Mouse (Mus musculus) liver, embryonic 13.5 days (tissue): ENCODE results near the gene Hps3. TPM values are rescaled to one million over a fixed set of nuclear protein-coding genes. Genes with fewer than 3 reads are reported as not detected.
A peak's percentile ranks its signal among the peaks of the same experiment; 100 is the strongest.
"Not testable (repeated sequence)": the region's sequence is repeated elsewhere in the genome, so short reads cannot be mapped to it uniquely, and the experiment has no call there.

Experiments used
- ATAC-seq: fragments of 200-750 bp; cut with Nextera tagmentation; 2 replicates; pipeline ENCODE4 v1.8.0; 2017; ENCODE audit warnings: low read depth, mild to moderate bottlenecking, moderate number of reproducible peaks, moderate library complexity
- DNase-seq: peaks from one replicate; pipeline ENCODE4 v3.0.0; 2022
- H3K27ac ChIP-seq: fragments of 300-500 bp; sonication (generic); 2 replicates; pipeline ENCODE4 v1.5.1; 2015; ENCODE audit warnings: moderate library complexity, mild to moderate bottlenecking, inconsistent platforms
- H3K27me3 ChIP-seq: fragments of 300-500 bp; sonication (generic); 2 replicates; pipeline ENCODE4 v1.6.1; 2015; ENCODE audit warnings: mild to moderate bottlenecking, inconsistent platforms
- H3K36me3 ChIP-seq: fragments of 300-500 bp; sonication (generic); 2 replicates; pipeline ENCODE4 v1.6.1; 2015; ENCODE audit warnings: mild to moderate bottlenecking, inconsistent platforms
- H3K4me1 ChIP-seq: fragments of 300-500 bp; sonication (generic); replicated peaks from 2 replicates; pipeline ENCODE4 v1.6.1; 2015; ENCODE audit warnings: inconsistent platforms
- H3K4me2 ChIP-seq: fragments of 300-500 bp; sonication (generic); 2 replicates; pipeline ENCODE4 v1.6.1; 2015; ENCODE audit warnings: inconsistent platforms, mild to moderate bottlenecking, moderate library complexity
- H3K4me3 ChIP-seq: fragments of 300-500 bp; sonication (generic); replicated peaks from 2 replicates; pipeline ENCODE4 v1.5.1; 2015; ENCODE audit warnings: mild to moderate bottlenecking, inconsistent platforms
- H3K9ac ChIP-seq: fragments of 300-500 bp; sonication (generic); 2 replicates; pipeline ENCODE4 v1.6.1; 2015; ENCODE audit warnings: mild to moderate bottlenecking, inconsistent platforms
- H3K9me3 ChIP-seq: fragments of 300-500 bp; sonication (generic); replicated peaks from 2 replicates; pipeline ENCODE4 v1.6.1; 2016; ENCODE audit warnings: inconsistent platforms
- WGBS: fragments of 180-500 bp; shearing (Covaris S2); methylation state at CpG from one replicate; pipeline ENCODE4 v1.1.7; 2015; ENCODE audit not compliant: insufficient replicate concordance; 5-methylcytosine and 5-hydroxymethylcytosine counted together
- polyA plus RNA-seq: library from polyadenylated mRNA; unstranded; fragments of >200 nt; fragmentation: Nextera tagmentation; extraction: Ambion mirVana; gene quantifications from 2 replicates; pipeline ENCODE4 v1.2.1, GENCODE M21; 2015

Hps3 gene
- polyA plus RNA-seq: 6.3 and 7.9 TPM in 2 replicates

GRCm38 (mm10) chr3:20034719-20035404, at the start of gene Hps3:
Gene Hps3, minus strand, starts transcription at chr3:20035315.
- ATAC-seq (peak; percentile 100), DNase-seq (peak; percentile 82)
- Histone ChIP-seq H3K4me2 (peak within 1 kb of the TSS; percentile 87), H3K9ac (peak within 1 kb of the TSS; percentile 71), H3K9me3 (no peaks in the 10 kb centered on the region), H3K4me3 (peak within 1 kb of the TSS; percentile 79), H3K4me1 (peaks cover 17% of the 10 kb centered on the region), H3K36me3 (no peaks in the 10 kb centered on the region), H3K27me3 (no peaks in the 10 kb centered on the region), H3K27ac (peak within 1 kb of the TSS; percentile 79)
- WGBS: under 1% methylated on average over 47 of the region's 47 CpGs

GRCm38 (mm10) chr3:20082161-20082560, 47.0 kb upstream of the Hps3 start:
- no peaks in the 10 kb centered on the region for H3K9me3 ChIP-seq
- no peak overlapping the region for H3K4me3 ChIP-seq
- WGBS: 63% methylated on average over 3 of the region's 3 CpGs
- H3K27me3 ChIP-seq: no peaks in the 10 kb centered on the region
- H3K4me2 ChIP-seq: no peak overlapping the region
- peaks cover 14% of the 10 kb centered on the region for H3K36me3 ChIP-seq
- no peak overlapping the region for H3K9ac ChIP-seq
- DNase-seq (no peak), ATAC-seq (no peak)
- H3K4me1 ChIP-seq: no peaks in the 10 kb centered on the region
- no peak overlapping the region for H3K27ac ChIP-seq

- no peak for DNase-seq
- no peak; the same call in 1 of the 2 replicates for ATAC-seq
- H3K9ac ChIP-seq: no peak overlapping the region
- WGBS: 69% methylated on average over 11 of the region's 11 CpGs
- H3K4me3 ChIP-seq: no peak overlapping the region
- no peaks in the 10 kb centered on the region for H3K4me1 ChIP-seq
- H3K9me3 ChIP-seq: no peaks in the 10 kb centered on the region
- H3K27ac ChIP-seq: no peak overlapping the region
- no peak overlapping the region for H3K4me2 ChIP-seq
- H3K36me3 ChIP-seq: peaks cover 23% of the 10 kb centered on the region
- no peaks in the 10 kb centered on the region for H3K27me3 ChIP-seq
Observed at GRCm38 (mm10) chr3:20076145-20077053, 41.3 kb upstream of the Hps3 start.

- Histone ChIP-seq H3K4me2 (peak overlapping the region; percentile 75), H3K9ac (peak overlapping the region; percentile 76), H3K27ac (no peak overlapping the region), H3K36me3 (0 out of 2 replicates have a peak, but pooled peaks cover 5% of the 10 kb centered on the region), H3K9me3 (no peaks in the 10 kb centered on the region), H3K4me1 (peaks cover 13% of the 10 kb centered on the region), H3K27me3 (no peaks in the 10 kb centered on the region), H3K4me3 (peak overlapping the region; percentile 84)
- no peak for DNase-seq
- no peak for ATAC-seq
- under 1% methylated on average over 6 of the region's 9 CpGs for WGBS
Observed at GRCm38 (mm10) chr3:20058197-20058541, 23.1 kb upstream of the Hps3 start.

- under 1% methylated on average over 51 of the region's 54 CpGs for WGBS
- ATAC-seq: peak; percentile 100
Observed at GRCm38 (mm10) chr3:20057306-20058196, 22.4 kb upstream of the Hps3 start, which contains the start of gene Hltf. Gene Hltf, plus strand, starts transcription at chr3:20057811.

DNA sequence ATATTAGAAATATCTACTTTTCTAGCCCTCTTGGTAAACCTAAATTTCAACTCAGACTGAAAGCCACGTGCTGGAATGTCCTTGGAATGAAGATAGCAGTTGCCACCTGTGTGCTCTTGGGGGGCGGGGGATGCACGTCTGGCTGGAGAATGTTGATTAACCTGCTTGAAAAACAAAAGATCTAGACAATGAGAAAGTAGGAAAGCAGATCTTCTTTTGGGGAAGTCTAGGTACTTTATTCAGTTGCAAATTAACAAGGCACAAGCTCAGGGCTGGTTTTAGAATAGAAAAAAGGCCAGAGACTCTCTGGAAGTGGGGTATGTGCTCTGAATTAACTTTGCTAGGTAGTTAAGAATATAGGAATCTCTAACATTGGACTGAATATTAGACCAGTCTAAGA, 9.6 kb upstream of the Hps3 start:
- not testable (repeated sequence) for H3K9ac ChIP-seq, H3K4me2 ChIP-seq, H3K27ac ChIP-seq, H3K4me3 ChIP-seq, H3K36me3 ChIP-seq, H3K27me3 ChIP-seq, H3K4me1 ChIP-seq, H3K9me3 ChIP-seq, DNase-seq, ATAC-seq
- 60% methylated on average over 3 of the region's 3 CpGs for WGBS

More at GRCm38 (mm10) chr3:20057306-20058196, 22.4 kb upstream of the Hps3 start, which contains the start of gene Hltf:
- H3K4me3 ChIP-seq: peak within 1 kb of the TSS; percentile 84
- H3K9ac ChIP-seq: peak within 1 kb of the TSS; percentile 76
- peak within 1 kb of the TSS; percentile 55 for H3K27ac ChIP-seq
- H3K4me2 ChIP-seq: peak within 1 kb of the TSS; percentile 75
- H3K9me3 ChIP-seq: no peaks in the 10 kb centered on the region
- DNase-seq: peak; percentile 90
- 0 out of 2 replicates have a peak, but pooled peaks cover 5% of the 10 kb centered on the region for H3K36me3 ChIP-seq
- peaks cover 13% of the 10 kb centered on the region for H3K4me1 ChIP-seq
- no peaks in the 10 kb centered on the region for H3K27me3 ChIP-seq

DNA sequence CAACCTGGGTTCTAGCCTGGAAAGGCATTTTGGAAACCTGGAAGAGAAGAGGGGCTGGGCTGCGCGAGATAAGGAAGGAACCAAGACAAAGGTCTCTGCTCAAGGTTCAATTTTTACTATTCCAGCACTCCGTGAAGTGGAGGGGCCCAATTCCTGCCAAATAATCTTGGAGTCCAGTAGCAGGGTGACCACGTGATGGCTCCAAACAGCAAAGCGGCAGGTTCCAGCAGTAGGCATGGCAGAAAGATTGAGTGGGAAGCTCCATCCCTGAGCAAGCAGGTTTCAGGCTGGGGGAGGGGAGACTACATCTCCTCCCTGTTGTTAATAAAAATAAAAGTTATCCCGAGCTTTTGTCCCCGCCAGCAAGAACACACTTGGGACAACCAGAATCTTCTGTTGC, 6.3 kb upstream of the Hps3 start:
- H3K9ac ChIP-seq, DNase-seq, H3K36me3 ChIP-seq, H3K27me3 ChIP-seq, H3K27ac ChIP-seq, H3K9me3 ChIP-seq, H3K4me3 ChIP-seq, H3K4me2 ChIP-seq, ATAC-seq, H3K4me1 ChIP-seq: not testable (repeated sequence)
- 77% methylated on average over 7 of the region's 7 CpGs for WGBS

- Histone ChIP-seq H3K9me3 (no peaks in the 10 kb centered on the region), H3K4me1 (peaks cover 17% of the 10 kb centered on the region), H3K27ac (no peak overlapping the region), H3K36me3 (no peaks in the 10 kb centered on the region), H3K9ac (no peak overlapping the region), H3K4me3 (no peak overlapping the region), H3K27me3 (no peaks in the 10 kb centered on the region), H3K4me2 (no peak overlapping the region)
- DNase-seq (no peak), ATAC-seq (no peak)
- 74% methylated on average over 4 of the region's 4 CpGs for WGBS
Observed at GRCm38 (mm10) chr3:20036069-20036468, 954 bp upstream of the Hps3 start.

- Histone ChIP-seq H3K9me3 (no peaks in the 10 kb centered on the region), H3K36me3 (no peaks in the 10 kb centered on the region), H3K4me1 (peaks cover 17% of the 10 kb centered on the region), H3K27ac (peak overlapping the region; percentile 79), H3K4me3 (peak overlapping the region; percentile 79), H3K9ac (peak overlapping the region; percentile 71), H3K27me3 (no peaks in the 10 kb centered on the region), H3K4me2 (peak overlapping the region; percentile 87)
- ATAC-seq (no peak), DNase-seq (no peak)
- 11% methylated on average over 10 of the region's 10 CpGs for WGBS
Observed at GRCm38 (mm10) chr3:20033761-20034718, 1.1 kb downstream of the Hps3 start.

- ATAC-seq: no peak
- Histone ChIP-seq H3K4me3 (no peak overlapping the region), H3K9me3 (no peaks in the 10 kb centered on the region), H3K27me3 (no peaks in the 10 kb centered on the region), H3K27ac (no peak overlapping the region), H3K9ac (no peak overlapping the region), H3K4me2 (no peak overlapping the region), H3K36me3 (peaks cover 26% of the 10 kb centered on the region), H3K4me1 (peaks cover 17% of the 10 kb centered on the region)
- WGBS: 72% methylated on average over 6 of the region's 6 CpGs
- no peak for DNase-seq
Observed at GRCm38 (mm10) chr3:20030807-20031206, 4.3 kb downstream of the Hps3 start.
